Mouse (Mus musculus) frontal cortex, postnatal 25 days (tissue): ENCODE measurements at regions not wholly inside any gene's neighbourhood (a gene's known extent, or its start where the extent isn't known, plus 50 kb on each side); places are given as distances from the start of the nearest gene placed in this dataset.

Experiments used
- DNase-seq, 2 experiments: peaks; one replicate each; pipeline ENCODE4 v3.0.0; 2022; ENCODE audit warnings: low spot score in 2 of 2

GRCm38 (mm10) chr13:28526299-28526698, 269.0 kb downstream of the Gm11361 start:
- DNase-seq = no peak

DNA sequence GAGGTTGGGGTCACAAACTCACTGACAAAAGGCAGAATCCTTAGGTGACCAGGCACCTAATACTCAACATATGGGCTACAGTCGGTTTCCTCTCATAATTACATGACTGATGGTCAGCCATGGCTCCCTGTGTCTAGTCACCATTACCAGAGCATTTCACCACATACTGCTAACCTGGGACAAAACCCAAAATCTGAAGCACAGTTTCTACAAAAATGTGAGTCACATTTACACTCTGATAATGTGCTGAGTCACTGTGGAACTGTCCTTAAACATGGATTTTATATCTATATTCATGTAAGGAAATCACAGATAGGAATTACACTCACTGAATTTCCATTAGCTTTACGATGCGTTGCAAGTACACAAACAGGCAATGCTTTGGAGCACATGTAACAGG, 267.1 kb downstream of the Gm11361 start:
- DNase-seq = no peak

DNA sequence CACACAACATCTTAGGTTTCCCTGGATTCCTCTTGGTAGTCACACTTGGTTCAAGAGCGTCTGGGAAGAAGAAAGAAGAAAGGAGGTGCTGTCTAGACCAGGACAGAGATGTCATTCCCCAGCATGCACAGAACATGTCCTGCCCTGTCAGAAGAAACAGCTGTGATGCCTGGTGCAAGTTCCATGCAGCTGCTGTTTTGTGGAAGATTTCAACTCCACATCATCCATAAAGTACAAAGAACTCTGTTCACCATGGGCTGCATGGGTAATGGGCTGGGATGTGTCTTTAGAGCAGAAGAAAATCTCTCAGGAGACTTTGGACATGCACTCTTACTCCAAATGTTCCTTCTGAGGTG, 262.8 kb downstream of the Gm11361 start:
- DNase-seq = no peak

GRCm38 (mm10) chr13:28519383-28520126, 262.2 kb downstream of the Gm11361 start:
- no peak for DNase-seq

DNA sequence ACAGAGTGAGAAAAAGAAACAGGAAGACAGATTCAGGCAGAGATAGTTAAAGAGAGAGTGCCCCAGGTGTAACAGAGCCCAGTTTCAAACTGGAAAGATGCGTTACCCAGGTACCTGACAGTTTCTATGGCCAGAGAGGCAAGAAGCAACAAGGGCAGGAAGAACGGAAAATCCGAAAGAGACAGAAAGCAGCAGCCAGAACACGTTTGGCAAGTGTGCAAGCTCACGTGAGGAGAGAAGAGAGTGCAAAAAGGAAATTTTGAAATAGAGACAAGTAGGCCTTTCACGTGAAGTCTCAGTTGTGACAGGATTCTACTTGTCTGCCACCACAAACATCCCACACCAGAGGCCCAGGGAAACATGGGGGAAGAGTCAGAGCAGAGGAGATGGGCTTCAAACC, 259.8 kb downstream of the Gm11361 start:
- no peak for DNase-seq

DNA sequence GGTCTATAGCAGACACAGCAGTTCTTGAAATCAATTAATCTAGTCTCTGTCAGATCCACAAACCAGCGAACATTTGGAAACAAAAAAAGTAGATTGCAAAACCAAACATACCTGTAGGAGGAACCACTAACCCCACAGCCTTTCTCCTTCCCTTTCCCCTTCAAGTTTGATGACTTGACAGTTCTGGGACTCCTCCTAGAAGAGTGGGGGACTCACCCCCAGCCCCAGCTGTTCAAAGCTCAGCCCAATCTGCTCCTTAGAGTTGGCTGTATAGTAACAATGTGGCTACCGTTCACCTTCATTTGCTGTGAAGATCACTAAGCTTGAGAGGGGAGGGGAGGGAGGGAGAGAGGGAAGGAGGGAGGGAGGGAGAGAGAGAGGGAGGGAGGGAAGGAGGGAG, 259.3 kb downstream of the Gm11361 start:
- no peak for DNase-seq

DNA sequence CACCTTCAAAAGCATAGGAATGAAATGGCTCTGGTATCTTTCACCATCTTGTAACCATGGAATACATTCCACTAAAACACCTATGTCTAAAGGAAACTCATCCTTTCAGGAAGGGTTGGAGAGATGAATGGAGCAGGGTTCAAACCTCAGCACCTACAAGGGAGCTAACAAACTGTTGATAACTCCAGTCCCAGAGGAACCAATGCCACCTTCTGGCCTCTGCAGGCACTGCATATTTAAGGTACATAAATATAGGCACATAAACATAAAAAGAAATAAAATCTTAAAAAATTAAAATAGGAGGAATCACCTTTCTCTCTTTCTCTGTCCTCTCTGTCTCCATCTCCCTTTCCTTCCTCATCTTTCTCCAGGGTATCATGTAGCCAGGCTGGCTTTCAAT, 256.9 kb downstream of the Gm11361 start:
- DNase-seq = no peak

- no peak for DNase-seq
Observed at GRCm38 (mm10) chr13:28513336-28513735, 256.0 kb downstream of the Gm11361 start.

DNA sequence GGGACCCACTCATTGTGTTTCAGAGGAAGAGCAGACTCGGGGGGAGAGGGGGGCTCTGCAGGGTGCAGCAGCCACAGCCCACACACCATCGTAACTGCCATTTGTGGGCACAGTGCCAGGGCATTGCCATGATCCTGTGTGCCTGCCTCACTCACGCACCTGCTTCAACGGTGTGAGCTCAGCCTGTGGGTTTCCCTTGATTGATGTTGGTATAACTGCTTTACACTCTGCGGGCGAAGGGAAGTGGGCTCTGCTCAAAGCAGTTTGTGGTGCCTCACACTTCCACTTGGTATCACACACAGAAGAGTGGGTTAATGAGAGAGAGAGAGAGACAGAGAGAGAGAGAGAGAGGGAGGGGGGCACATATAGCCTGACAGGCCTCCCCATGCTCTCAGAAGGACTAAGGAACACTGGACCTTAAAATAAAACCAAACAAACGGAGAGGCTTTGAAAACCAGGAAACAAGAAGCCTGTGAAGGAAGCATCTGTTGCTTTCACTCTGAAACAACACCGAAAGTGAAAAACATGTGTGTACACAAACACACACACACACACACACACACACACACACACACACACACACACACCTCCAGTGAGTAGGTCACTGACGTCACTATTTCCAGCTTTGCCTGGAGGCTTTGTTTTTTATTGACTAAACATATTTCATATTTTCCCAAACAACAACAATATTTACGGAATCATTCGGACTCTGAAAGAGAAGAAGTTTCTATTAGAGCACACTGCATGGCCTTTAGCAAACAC, 255.4 kb downstream of the Gm11361 start:
- DNase-seq = no peak

GRCm38 (mm10) chr13:28508184-28508583, 250.9 kb downstream of the Gm11361 start:
- DNase-seq = no peak

- DNase-seq = no peak
Observed at GRCm38 (mm10) chr13:28507783-28508182, 250.5 kb downstream of the Gm11361 start.

DNA sequence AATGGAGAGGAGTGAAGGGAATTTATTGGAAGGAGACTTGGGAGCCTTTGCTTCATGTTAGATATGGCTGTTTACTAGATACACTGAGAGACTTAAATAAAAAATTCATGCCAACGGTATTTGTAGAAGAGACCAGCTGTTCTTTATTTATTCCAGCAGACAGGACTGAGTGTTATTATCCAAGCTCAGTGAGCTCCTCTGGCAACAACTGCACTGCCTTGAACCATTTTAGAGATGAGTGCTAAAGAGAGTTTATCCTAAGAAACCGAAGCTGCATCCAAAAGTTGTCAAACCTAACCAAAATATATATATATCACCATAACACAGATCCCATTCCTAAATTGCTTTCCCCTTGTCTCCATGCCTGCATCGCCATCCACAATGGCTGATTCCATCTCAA, 247.0 kb downstream of the Gm11361 start:
- no peak for DNase-seq

GRCm38 (mm10) chr13:28502171-28502570, 244.8 kb downstream of the Gm11361 start:
- DNase-seq = no peak

- DNase-seq = no peak
Observed at GRCm38 (mm10) chr13:28500697-28501096, 243.4 kb downstream of the Gm11361 start.

DNA sequence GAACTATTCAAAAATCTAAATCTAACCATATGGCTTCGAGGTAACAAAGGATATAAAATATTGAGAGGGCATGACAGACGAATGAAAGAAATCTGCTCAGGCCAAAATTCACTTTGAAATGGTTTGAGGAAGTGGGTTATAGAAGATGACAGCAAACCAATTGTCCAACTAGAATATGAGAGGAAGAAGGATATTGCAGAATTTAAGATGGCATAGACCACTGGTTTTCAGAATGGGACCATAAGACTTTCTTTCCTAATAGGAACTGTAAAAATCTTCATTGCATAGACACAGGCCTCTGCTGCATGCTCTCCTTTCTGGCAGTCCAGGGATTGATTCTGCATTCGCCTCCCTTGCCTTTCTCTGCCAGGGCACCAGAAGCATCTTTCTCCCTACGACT, 240.2 kb downstream of the Gm11361 start:
- DNase-seq = no peak

GRCm38 (mm10) chr13:28492015-28492414, 234.7 kb downstream of the Gm11361 start:
- DNase-seq = no peak

- DNase-seq = no peak
Observed at GRCm38 (mm10) chr13:28483727-28484126, 226.4 kb downstream of the Gm11361 start.

DNA sequence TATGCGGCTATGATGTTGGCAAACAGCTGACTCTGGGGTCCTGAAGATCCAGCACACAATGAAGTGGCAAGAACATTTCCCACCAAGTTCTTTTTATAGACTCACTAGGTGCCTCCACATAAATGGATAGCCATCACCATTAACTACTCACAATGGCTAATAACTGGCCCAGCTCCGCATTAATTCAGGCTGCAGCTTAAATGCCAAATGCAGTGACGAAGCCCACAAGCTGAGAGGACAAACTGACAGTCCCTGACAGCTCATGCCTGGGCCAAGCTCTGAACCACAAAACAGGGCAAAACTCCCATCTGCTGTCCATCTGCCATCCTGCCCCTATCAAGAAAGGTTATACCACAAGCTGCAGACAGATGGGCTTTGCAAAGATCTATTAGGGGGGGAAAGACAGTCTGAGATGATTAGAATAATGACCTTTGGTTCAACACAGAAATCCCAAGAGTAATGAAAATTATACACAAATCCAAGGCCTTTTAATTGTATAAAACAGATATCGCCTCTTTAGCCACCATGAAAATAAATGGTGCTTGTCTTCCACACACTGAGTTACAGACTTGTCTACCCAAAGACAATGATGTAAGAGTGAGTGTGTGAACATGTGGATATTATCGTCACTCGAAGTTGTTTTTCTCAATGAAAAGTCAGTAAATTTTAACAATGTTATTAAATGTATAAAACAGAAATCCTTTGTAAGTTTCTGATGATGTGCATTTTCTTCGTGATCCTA, 224.1 kb downstream of the Gm11361 start:
- DNase-seq = no peak

GRCm38 (mm10) chr13:28466151-28466550, 208.8 kb downstream of the Gm11361 start:
- no peak for DNase-seq

DNA sequence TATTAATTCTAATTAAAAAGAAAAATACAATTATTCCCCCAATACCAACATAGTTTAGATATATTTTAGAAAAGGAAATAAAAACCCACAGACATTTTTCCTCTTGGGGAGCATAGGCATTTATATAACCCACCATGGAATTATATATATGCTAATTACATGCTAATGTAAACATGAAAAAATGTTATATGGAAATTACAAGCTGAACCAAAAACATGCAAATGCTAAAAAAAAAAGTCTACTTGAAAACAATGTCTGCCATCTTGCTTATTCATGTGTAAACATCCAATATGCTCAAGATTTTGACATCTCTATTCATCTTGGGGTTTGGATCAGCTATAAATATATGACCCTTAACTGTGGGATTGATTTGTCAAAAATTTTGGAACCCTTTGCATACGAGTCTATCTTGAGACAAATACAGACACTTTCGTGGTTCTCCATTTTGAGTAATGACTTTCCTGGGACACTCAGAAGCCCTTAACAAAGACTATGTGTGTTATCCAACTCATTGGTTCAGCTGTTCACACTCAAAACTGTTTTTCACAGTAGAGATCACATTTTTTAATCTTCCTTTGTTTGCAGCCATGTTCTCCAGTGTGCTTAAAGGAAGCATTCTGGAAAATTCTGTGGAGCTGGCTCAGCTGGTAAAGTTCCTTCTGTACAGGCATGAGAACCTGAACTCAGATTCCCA, 208.0 kb downstream of the Gm11361 start:
- no peak for DNase-seq

GRCm38 (mm10) chr13:28461281-28461680, 204.0 kb downstream of the Gm11361 start:
- no peak for DNase-seq

- no peak for DNase-seq
Observed at GRCm38 (mm10) chr13:28457403-28457802, 200.1 kb downstream of the Gm11361 start.
